Mouse (Mus musculus) lung, adult 2 months (tissue): Measurements from ENCODE around the gene Ppfia4.

Experiments
- CTCF ChIP-seq: fragments of 200-500 bp; IDR thresholded peaks from 2 replicates; pipeline ENCODE4 v1.5.1; 2011; ENCODE audit warnings: mild to moderate bottlenecking, low read length, control low read depth; ENCODE audit not compliant: insufficient read depth
- POLR2A ChIP-seq: fragments of 200-500 bp; IDR thresholded peaks from 2 replicates; pipeline ENCODE4 v1.6.1; 2011; ENCODE audit warnings: low read depth, mild to moderate bottlenecking, control low read depth, low read length, borderline replicate concordance; ENCODE audit errors: extremely low read depth

- TF ChIP-seq CTCF (no peak), POLR2A (no peak)
Observed at GRCm38 (mm10) chr1:134310729-134311128, 22.0 kb downstream of the Ppfia4 start.
